15 mouse cellular contexts compared by ENCODE assay signal in the genomic region with DNA sequence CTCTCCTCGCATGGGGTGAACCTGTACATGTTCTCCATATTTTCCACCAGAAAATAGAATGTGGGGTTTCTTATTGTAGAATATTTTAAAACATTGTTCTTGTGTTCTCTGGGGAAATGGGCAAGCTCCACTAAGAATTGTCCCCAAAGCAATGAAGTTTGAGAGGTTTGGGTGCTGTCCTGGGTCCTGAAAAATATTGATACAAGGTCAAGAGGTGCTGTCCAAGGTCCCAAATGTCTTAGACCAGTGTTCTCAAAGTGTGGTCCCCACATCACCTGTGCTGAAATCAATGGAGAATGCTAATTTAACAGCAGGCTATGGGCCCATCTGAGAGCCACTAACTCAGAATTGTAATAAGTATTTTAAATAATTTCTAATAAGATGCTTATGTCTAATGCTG.
DNase-seq lines count a peak whose midpoint lies in the region; ATAC-seq and TF ChIP-seq lines count a peak whose summit lies in the region.
"Had no signal": no experiment of that assay in that cellular context is flagged by ENCODE, and none has a peak within 500 bp of the region (broad histone marks: within the 10 kb centered on the region; RNA-seq: fewer than 3 reads in every experiment).

No protein-coding gene starts in this region.

- peak; percentile 49 for DNase-seq in hindbrain, embryonic 11.5 days (ENCODE audit: low spot score)
- no peak for DNase-seq in hindbrain, postnatal 0 days (ENCODE audit: low spot score)
- DNase-seq in ES-E14 (ENCODE audit: low read depth, low spot score): peak; percentile 59
- DNase-seq in embryo, embryonic 10.5 days (ENCODE audit: low spot score): peak; percentile 82
- peak; percentile 71 for DNase-seq in limb, embryonic 11.5 days (ENCODE audit: low spot score)
- DNase-seq in layer of hippocampus, adult 9-11 months: no peak
- no peak for DNase-seq in liver, postnatal 0 days
- DNase-seq in urinary bladder, postnatal 14 days (ENCODE audit: low spot score): no peak
- DNase-seq: cerebellum, adult 8-10 months; kidney, postnatal 25 days; thymus, postnatal 25 days had no signal

- H3K9me3 ChIP-seq in hindbrain, embryonic 11.5 days (ENCODE audit: control insufficient read depth, low read length): no peaks in the 10 kb centered on the region
- H3K9me3 ChIP-seq in hindbrain, postnatal 0 days (ENCODE audit: low read length): no peaks in the 10 kb centered on the region
- no peaks in the 10 kb centered on the region for H3K9me3 ChIP-seq in ES-E14 (ENCODE audit: control insufficient read depth, insufficient read depth, low read depth, low read length)
- no peaks in the 10 kb centered on the region for H3K9me3 ChIP-seq in limb, embryonic 11.5 days (ENCODE audit: control insufficient read depth, low read length)
- no peaks in the 10 kb centered on the region for H3K9me3 ChIP-seq in liver, postnatal 0 days (ENCODE audit: low read length)
- H3K9me3 ChIP-seq: heart, embryonic 12.5 days; hindbrain, embryonic 15.5 days; midbrain, embryonic 10.5 days had no signal

- H3K36me3 ChIP-seq in hindbrain, embryonic 11.5 days (ENCODE audit: control insufficient read depth, insufficient read depth, low read length): no peaks in the 10 kb centered on the region
- H3K36me3 ChIP-seq in hindbrain, postnatal 0 days (ENCODE audit: insufficient read depth, low read length): no peaks in the 10 kb centered on the region
- H3K36me3 ChIP-seq in ES-E14 (ENCODE audit: control insufficient read depth, insufficient read depth, low read length, poor library complexity, severe bottlenecking): no peaks in the 10 kb centered on the region
- H3K36me3 ChIP-seq in limb, embryonic 11.5 days (ENCODE audit: control insufficient read depth, insufficient read depth, low read length): no peaks in the 10 kb centered on the region
- H3K36me3 ChIP-seq in liver, postnatal 0 days (replicated peaks; ENCODE audit: insufficient read depth, low read length): no peaks in the 10 kb centered on the region
- H3K36me3 ChIP-seq: heart, embryonic 12.5 days; hindbrain, embryonic 15.5 days; midbrain, embryonic 10.5 days had no signal

- no peak overlapping the region for H3K27ac ChIP-seq in hindbrain, embryonic 11.5 days (ENCODE audit: low read depth, low read length)
- no peak overlapping the region for H3K27ac ChIP-seq in hindbrain, postnatal 0 days
- no peak overlapping the region for H3K27ac ChIP-seq in ES-E14 (ENCODE audit: insufficient read depth, low read depth, low read length, poor library complexity, severe bottlenecking)
- H3K27ac ChIP-seq in limb, embryonic 11.5 days (replicated peaks; ENCODE audit: low read depth, low read length): no peak overlapping the region
- H3K27ac ChIP-seq in liver, postnatal 0 days (ENCODE audit: low read depth): no peak overlapping the region
- H3K27ac ChIP-seq: hindbrain, embryonic 15.5 days; liver, embryonic 14.5 days; midbrain, embryonic 10.5 days had no signal

- no peak overlapping the region for H3K9ac ChIP-seq in hindbrain, embryonic 11.5 days (ENCODE audit: low read depth, low read length)
- H3K9ac ChIP-seq in hindbrain, postnatal 0 days (replicated peaks; ENCODE audit: low read length): no peak overlapping the region
- no peak overlapping the region for H3K9ac ChIP-seq in ES-E14 (ENCODE audit: insufficient read depth, low read depth, low read length, poor library complexity, severe bottlenecking)
- no peak overlapping the region for H3K9ac ChIP-seq in limb, embryonic 11.5 days (ENCODE audit: low read length)
- no peak overlapping the region for H3K9ac ChIP-seq in liver, postnatal 0 days (replicated peaks)
- H3K9ac ChIP-seq: heart, embryonic 12.5 days; hindbrain, embryonic 15.5 days; liver, embryonic 14.5 days had no signal

- H3K4me1 ChIP-seq in hindbrain, embryonic 11.5 days (replicated peaks; ENCODE audit: control insufficient read depth, insufficient read depth, low read length): no peaks in the 10 kb centered on the region
- H3K4me1 ChIP-seq in hindbrain, postnatal 0 days (ENCODE audit: insufficient read depth, low read length): no peaks in the 10 kb centered on the region
- H3K4me1 ChIP-seq in ES-E14 (ENCODE audit: control insufficient read depth in 2 of 2, insufficient read depth in 2 of 2, low read length in 2 of 2, poor library complexity in 1 of 2): no peaks in the 10 kb centered on the region
- H3K4me1 ChIP-seq in limb, embryonic 11.5 days (ENCODE audit: control insufficient read depth, insufficient read depth, low read length): no peaks in the 10 kb centered on the region
- no peaks in the 10 kb centered on the region for H3K4me1 ChIP-seq in liver, postnatal 0 days (ENCODE audit: insufficient read depth)
- H3K4me1 ChIP-seq: heart, embryonic 12.5 days; hindbrain, embryonic 15.5 days; midbrain, embryonic 10.5 days had no signal

- TF ChIP-seq CTCF in hindbrain, postnatal 0 days (IDR thresholded peaks at IDR 0.05; ENCODE audit: low read depth): no peak
- TF ChIP-seq CTCF in liver, postnatal 0 days (IDR thresholded peaks at IDR 0.05; ENCODE audit: low read depth): no peak

- H3K4me3 ChIP-seq in hindbrain, embryonic 11.5 days (ENCODE audit: low read depth, low read length): no peak overlapping the region
- no peak overlapping the region for H3K4me3 ChIP-seq in hindbrain, postnatal 0 days (ENCODE audit: low read length)
- H3K4me3 ChIP-seq in ES-E14 (ENCODE audit: insufficient read depth in 1 of 2, low read depth in 1 of 2, low read length in 2 of 2, poor library complexity in 1 of 2, severe bottlenecking in 1 of 2): no peak overlapping the region
- no peak overlapping the region for H3K4me3 ChIP-seq in limb, embryonic 11.5 days (ENCODE audit: low read depth, low read length)
- no peak overlapping the region for H3K4me3 ChIP-seq in liver, postnatal 0 days (ENCODE audit: low read depth, low read length)
- H3K4me3 ChIP-seq: heart, embryonic 12.5 days; hindbrain, embryonic 15.5 days; midbrain, embryonic 10.5 days had no signal

- no peaks in the 10 kb centered on the region for H3K27me3 ChIP-seq in hindbrain, embryonic 11.5 days (ENCODE audit: control insufficient read depth, insufficient read depth, low read length)
- H3K27me3 ChIP-seq in hindbrain, postnatal 0 days (ENCODE audit: insufficient read depth, low read length): no peaks in the 10 kb centered on the region
- no peaks in the 10 kb centered on the region for H3K27me3 ChIP-seq in limb, embryonic 11.5 days (ENCODE audit: control insufficient read depth, insufficient read depth, low read length)
- H3K27me3 ChIP-seq in liver, postnatal 0 days (ENCODE audit: insufficient read depth, low read length): no peaks in the 10 kb centered on the region
- H3K27me3 ChIP-seq: hindbrain, embryonic 15.5 days had no signal

- no peak for ATAC-seq in hindbrain, embryonic 11.5 days (ENCODE audit: low FRiP score)
- no peak for ATAC-seq in hindbrain, postnatal 0 days
- no peak for ATAC-seq in limb, embryonic 11.5 days (ENCODE audit: insufficient number of reproducible peaks, low FRiP score, low TSS enrichment, low read depth)
- no peak for ATAC-seq in liver, postnatal 0 days

- 90% methylated on average over 1 of the region's 1 CpGs for WGBS in hindbrain, embryonic 11.5 days
- WGBS in hindbrain, postnatal 0 days: 93% methylated on average over 1 of the region's 1 CpGs
- 76% methylated on average over 1 of the region's 1 CpGs for WGBS in limb, embryonic 11.5 days
- WGBS in liver, postnatal 0 days (ENCODE audit: insufficient replicate concordance): 77% methylated on average over 1 of the region's 1 CpGs

- in situ Hi-C loops in ES-E14 (cut with MboI; ENCODE audit: low sequenced_read_pairs in 2 of 2, unreplicated experiment in 2 of 2): no loop called here

- no peak for TF ChIP-seq EP300 in liver, postnatal 0 days (IDR thresholded peaks at IDR 0.05; ENCODE audit: low read depth)

- H3K4me2 ChIP-seq in hindbrain, embryonic 11.5 days (replicated peaks; ENCODE audit: low read depth, low read length): no peak overlapping the region
- H3K4me2 ChIP-seq in hindbrain, postnatal 0 days (ENCODE audit: low read depth, low read length): no peak overlapping the region
- no peak overlapping the region for H3K4me2 ChIP-seq in limb, embryonic 11.5 days (ENCODE audit: low read depth, severe bottlenecking)
- no peak overlapping the region for H3K4me2 ChIP-seq in liver, postnatal 0 days (ENCODE audit: low read depth, low read length)
- H3K4me2 ChIP-seq: heart, embryonic 12.5 days; hindbrain, embryonic 15.5 days had no signal

TF ChIP-seq in ES-E14, 5 proteins besides CTCF, POLR2A, EP300 and RAD21:
- TF ChIP-seq ZC3H11A (IDR thresholded peaks at IDR 0.05; ENCODE audit: borderline replicate concordance, low read depth, low read length) (no peak), MAFK (IDR thresholded peaks at IDR 0.05; ENCODE audit: insufficient read depth, low read depth, low read length) (no peak), HCFC1 (IDR thresholded peaks at IDR 0.05; ENCODE audit: borderline replicate concordance, insufficient read depth, low read length) (no peak), ZNF384 (IDR thresholded peaks at IDR 0.05; ENCODE audit: low read depth, low read length) (no peak), CHD2 (IDR thresholded peaks at IDR 0.05; ENCODE audit: low read depth, low read length) (no peak)

Comparison
In these comparisons a context has a peak if more than half of its experiments do, and no peak if none do; other contexts are left out.
1. DNase-seq: peak in hindbrain, embryonic 11.5 days (single experiment), ES-E14 (single experiment), embryo, embryonic 10.5 days (single experiment) and limb, embryonic 11.5 days (single experiment); none in hindbrain, postnatal 0 days (single experiment), layer of hippocampus, adult 9-11 months (single experiment), liver, postnatal 0 days (single experiment) and urinary bladder, postnatal 14 days (single experiment).